Mouse (Mus musculus) forebrain, embryonic 12.5 days (tissue): ENCODE data around the gene Ptprm. TPM values are rescaled to one million over a fixed set of nuclear protein-coding genes. Genes with fewer than 3 reads are reported as not detected.

ENCODE experiments used
- ATAC-seq: fragments of 200-750 bp; cut with Nextera tagmentation; 2 replicates; pipeline ENCODE4 v1.8.0; 2017; ENCODE audit warnings: moderate TSS enrichment; ENCODE audit not compliant: low FRiP score
- H3K27ac ChIP-seq: fragments of 300-500 bp; sonication (generic); 2 replicates; pipeline ENCODE4 v1.5.1; 2016; ENCODE audit warnings: mild to moderate bottlenecking
- H3K27me3 ChIP-seq: fragments of 300-500 bp; sonication (generic); 2 replicates; pipeline ENCODE4 v1.6.1; 2016; ENCODE audit warnings: mild to moderate bottlenecking
- H3K36me3 ChIP-seq: fragments of 300-500 bp; sonication (generic); replicated peaks from 2 replicates; pipeline ENCODE4 v1.6.1; 2016; ENCODE audit warnings: mild to moderate bottlenecking
- H3K4me1 ChIP-seq: fragments of 300-500 bp; sonication (generic); 2 replicates; pipeline ENCODE4 v1.6.1; 2016
- H3K4me2 ChIP-seq: fragments of 300-500 bp; sonication (generic); 2 replicates; pipeline ENCODE4 v1.6.1; 2016; ENCODE audit warnings: mild to moderate bottlenecking, moderate library complexity
- H3K4me3 ChIP-seq: fragments of 300-500 bp; sonication (generic); replicated peaks from 2 replicates; pipeline ENCODE4 v1.5.1; 2016; ENCODE audit warnings: mild to moderate bottlenecking
- H3K9ac ChIP-seq: fragments of 300-500 bp; sonication (generic); 2 replicates; pipeline ENCODE4 v1.6.1; 2016; ENCODE audit warnings: mild to moderate bottlenecking
- H3K9me3 ChIP-seq: fragments of 300-500 bp; sonication (generic); 2 replicates; pipeline ENCODE4 v1.6.1; 2016
- WGBS: fragments of 180-500 bp; shearing (Covaris S2); methylation state at CpG from one replicate; pipeline ENCODE4 v1.1.7; 2016; 5-methylcytosine and 5-hydroxymethylcytosine counted together
- polyA plus RNA-seq: library from polyadenylated mRNA; unstranded; fragments of >200 nt; fragmentation: Nextera tagmentation; extraction: Ambion mirVana; gene quantifications from 2 replicates; pipeline ENCODE4 v1.2.1, GENCODE M21; 2016

The Ptprm gene
- polyA plus RNA-seq, 1 experiment from 2014 or later = 8.8 TPM

DNA sequence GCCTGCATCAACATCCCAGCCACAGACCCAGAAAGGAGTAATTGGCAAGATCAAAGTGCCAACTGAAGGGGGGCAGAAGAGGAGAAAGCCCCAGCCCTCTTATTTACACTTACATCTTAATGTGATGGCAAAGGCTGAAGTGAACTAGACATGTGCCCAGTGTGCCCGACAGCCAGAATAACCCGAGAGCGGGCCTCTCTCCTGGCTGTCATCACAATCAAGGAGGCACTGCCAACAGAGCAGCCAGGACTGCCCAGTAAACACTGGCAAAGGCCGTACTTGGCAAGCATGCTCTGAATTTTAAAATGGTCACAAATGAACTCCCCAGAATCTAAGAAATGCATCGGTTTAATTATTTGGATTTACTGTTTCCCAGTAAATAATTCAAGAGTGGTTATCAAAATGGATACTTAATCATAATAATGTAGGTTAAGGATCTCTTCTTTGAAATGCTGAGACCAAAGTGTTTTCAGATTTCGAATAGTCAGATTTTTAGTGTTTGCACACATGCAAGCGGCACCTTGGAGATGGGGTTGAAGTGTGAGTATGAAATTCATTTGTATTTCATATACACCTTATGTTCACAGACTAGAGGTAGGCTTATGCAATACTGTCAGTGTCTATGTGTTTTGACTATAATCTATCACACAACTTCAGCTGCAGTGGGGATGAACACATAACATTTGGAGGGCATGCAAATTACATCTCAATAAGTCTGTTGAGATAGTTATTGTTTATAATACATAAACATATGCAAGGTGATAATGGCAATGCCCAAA lies 282.8 kb downstream of the Ptprm start:
- WGBS = 78% methylated on average over 7 of the region's 7 CpGs
- no peak for ATAC-seq
- Histone ChIP-seq H3K4me3 (no peak overlapping the region), H3K4me1 (peaks cover 6% of the 10 kb centered on the region; the same call in 1 of the 2 replicates), H3K9ac (no peak overlapping the region), H3K27me3 (no peaks in the 10 kb centered on the region), H3K4me2 (no peak overlapping the region), H3K27ac (no peak overlapping the region), H3K9me3 (no peaks in the 10 kb centered on the region), H3K36me3 (no peaks in the 10 kb centered on the region)

DNA sequence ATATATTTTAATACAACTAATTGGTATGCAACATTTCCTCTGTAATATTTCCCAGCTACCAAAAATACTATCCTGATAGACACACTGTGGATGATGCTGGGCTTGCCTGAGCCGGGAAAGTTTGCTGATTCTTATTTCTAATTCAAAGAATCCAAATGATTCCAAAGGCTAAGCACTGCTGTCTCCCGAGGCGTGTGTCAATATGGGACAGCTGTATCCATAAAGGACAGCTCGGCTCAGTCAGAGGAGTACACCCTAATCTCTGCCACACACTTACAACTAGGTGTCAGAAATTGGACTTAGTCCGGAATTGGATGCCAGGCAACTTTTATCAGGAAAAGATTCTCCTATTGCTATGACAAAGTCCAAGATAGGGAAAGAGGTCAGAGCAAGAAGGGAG lies 290.6 kb downstream of the Ptprm start:
- ATAC-seq = no peak
- Histone ChIP-seq H3K9ac (no peak overlapping the region), H3K36me3 (no peaks in the 10 kb centered on the region), H3K27ac (no peak overlapping the region), H3K9me3 (no peaks in the 10 kb centered on the region), H3K4me1 (no peaks in the 10 kb centered on the region), H3K4me2 (no peak overlapping the region), H3K27me3 (no peaks in the 10 kb centered on the region), H3K4me3 (no peak overlapping the region)
- 83% methylated on average over 5 of the region's 5 CpGs for WGBS

DNA sequence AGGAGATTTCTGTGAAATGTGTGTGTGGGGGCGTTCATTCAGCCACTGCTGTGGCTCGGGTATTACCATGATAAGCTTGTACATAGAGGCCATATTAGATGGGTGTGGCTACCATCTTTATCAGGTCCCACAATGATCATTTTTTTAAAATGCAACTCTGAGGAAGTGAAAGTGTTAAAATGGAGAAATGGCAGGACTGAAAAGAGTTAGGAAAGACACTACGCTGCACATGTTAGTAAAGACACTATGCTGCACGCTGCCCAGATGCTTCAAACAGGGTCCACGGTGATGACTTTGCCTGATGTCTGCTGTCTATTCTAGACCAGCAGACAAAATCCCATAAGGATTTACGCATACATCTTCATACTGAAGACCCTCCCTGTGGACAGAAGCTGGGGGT lies 298.6 kb downstream of the Ptprm start:
- no peak for ATAC-seq
- H3K4me1 ChIP-seq = peaks cover 11% of the 10 kb centered on the region

DNA sequence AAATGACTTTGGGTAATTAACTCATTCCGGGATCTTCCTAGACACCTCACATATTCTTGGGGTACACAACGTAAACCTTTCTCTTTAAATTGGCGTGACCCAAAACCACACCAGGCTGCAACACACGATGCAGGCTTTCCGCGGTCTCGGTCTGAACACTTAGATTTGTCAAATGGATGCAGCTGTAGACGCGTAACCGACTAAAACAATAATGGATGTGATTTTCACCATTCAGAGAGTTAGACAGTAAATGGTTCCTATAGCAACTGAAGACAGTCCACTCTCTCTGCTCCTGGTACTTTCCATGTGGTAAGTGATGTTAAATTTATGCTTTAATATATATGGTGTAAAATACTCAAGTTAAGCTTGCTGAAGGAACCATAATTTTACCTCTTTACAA lies 300.1 kb downstream of the Ptprm start:
- Histone ChIP-seq H3K4me3 (no peak overlapping the region), H3K4me1 (peaks cover 11% of the 10 kb centered on the region), H3K36me3 (no peaks in the 10 kb centered on the region), H3K4me2 (no peak overlapping the region), H3K9ac (no peak overlapping the region), H3K27ac (no peak overlapping the region), H3K9me3 (no peaks in the 10 kb centered on the region), H3K27me3 (no peaks in the 10 kb centered on the region)
- ATAC-seq = no peak
- WGBS = 91% methylated on average over 10 of the region's 10 CpGs

More for the DNA sequence above, 298.6 kb downstream of the Ptprm start:
- no peak overlapping the region for H3K27ac ChIP-seq
- H3K27me3 ChIP-seq = no peaks in the 10 kb centered on the region
- no peak overlapping the region for H3K9ac ChIP-seq
- H3K9me3 ChIP-seq = no peaks in the 10 kb centered on the region
- H3K4me2 ChIP-seq = no peak overlapping the region
- no peak overlapping the region for H3K4me3 ChIP-seq
- no peaks in the 10 kb centered on the region for H3K36me3 ChIP-seq
- WGBS = 95% methylated on average over 6 of the region's 6 CpGs

DNA sequence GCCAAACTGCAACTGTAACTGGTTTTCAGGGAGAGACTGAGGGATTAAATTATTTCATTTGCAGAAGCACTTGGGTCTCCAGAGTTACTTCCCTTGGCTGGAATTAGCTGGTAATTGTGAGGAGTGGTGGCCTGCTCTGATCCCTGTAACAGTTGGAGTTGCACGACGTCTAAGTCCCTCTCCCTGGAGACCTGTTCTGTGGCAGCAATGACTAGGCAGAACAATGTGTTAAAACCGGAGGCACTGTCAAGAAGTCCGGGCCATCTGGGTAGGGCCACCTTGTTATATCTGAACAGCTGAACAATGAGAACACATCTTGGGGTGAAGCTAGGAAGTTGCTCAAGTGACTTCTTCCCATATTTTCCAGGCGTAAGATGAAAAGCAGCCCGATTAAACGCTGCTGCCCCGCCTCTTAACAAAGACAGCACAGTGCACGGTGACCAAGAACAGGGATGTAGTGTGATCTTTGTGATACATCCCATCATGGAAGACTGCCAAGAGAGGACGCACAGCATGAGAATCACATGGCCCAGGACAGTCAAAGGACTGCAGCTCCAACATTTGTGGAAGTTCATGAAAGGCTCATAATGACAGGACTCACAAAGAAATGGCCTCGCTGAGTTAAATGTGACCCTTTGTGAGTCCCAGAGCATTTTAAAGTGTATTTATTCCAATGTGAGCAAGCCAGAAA lies 301.5 kb downstream of the Ptprm start:
- ATAC-seq = no peak

DNA sequence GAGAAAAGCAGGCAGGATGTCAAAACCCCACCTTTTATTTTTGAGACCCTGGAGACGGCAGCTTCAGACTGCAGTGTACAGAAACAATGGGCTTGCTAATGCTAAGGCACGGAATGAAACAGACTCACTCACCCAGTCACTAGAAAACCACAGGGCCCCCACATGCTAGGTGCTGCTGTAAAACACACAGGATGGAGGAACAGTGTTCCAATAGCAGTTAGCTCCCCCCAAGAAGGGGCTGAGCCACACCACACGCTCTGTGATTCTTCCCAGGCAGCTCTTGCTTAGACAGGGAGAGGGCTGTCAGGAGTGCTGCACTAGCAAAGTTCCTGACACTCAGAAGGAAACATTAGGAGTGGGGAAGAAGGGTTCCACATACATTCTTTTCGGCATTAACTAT lies 306.6 kb downstream of the Ptprm start:
- Histone ChIP-seq H3K36me3 (no peaks in the 10 kb centered on the region), H3K4me2 (peak overlapping the region; percentile 4), H3K27me3 (no peaks in the 10 kb centered on the region), H3K4me3 (no peak overlapping the region), H3K4me1 (peaks cover 6% of the 10 kb centered on the region; the same call in 1 of the 2 replicates), H3K27ac (no peak overlapping the region), H3K9me3 (no peaks in the 10 kb centered on the region), H3K9ac (no peak overlapping the region)
- 34% methylated on average over 4 of the region's 4 CpGs for WGBS
- 0 out of 2 replicates have a peak, but pooled peaks have one; percentile 27 for ATAC-seq

More for the DNA sequence above, 301.5 kb downstream of the Ptprm start:
- H3K4me2 ChIP-seq = no peak overlapping the region
- H3K36me3 ChIP-seq = no peaks in the 10 kb centered on the region
- no peaks in the 10 kb centered on the region for H3K9me3 ChIP-seq
- WGBS = 67% methylated on average over 11 of the region's 11 CpGs
- no peaks in the 10 kb centered on the region for H3K27me3 ChIP-seq
- H3K4me1 ChIP-seq = peaks cover 12% of the 10 kb centered on the region
- no peak overlapping the region for H3K27ac ChIP-seq
- H3K9ac ChIP-seq = no peak overlapping the region
- no peak overlapping the region for H3K4me3 ChIP-seq

DNA sequence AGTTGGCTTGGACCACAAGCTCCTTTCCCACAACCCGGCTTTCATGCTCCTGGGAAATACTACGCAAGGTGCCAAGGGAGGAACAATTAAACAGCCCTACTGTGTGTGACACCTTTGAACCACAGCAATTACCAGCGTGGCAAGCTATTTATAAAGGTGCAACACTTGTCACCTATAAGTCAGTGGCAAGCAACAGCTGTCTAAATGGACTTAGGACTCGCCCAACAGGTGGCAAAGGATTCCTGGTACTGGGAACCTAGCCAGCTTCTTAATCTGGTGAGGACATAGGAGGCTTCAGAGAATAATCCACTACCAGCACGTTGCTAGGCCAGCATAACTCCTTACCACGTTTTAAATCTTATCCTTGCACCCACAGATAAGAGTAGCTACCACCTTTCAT lies 315.7 kb downstream of the Ptprm start:
- WGBS = 87% methylated on average over 6 of the region's 6 CpGs
- Histone ChIP-seq H3K4me3 (no peak overlapping the region), H3K27ac (no peak overlapping the region), H3K9ac (no peak overlapping the region), H3K4me2 (no peak overlapping the region), H3K27me3 (no peaks in the 10 kb centered on the region), H3K4me1 (no peaks in the 10 kb centered on the region), H3K9me3 (no peaks in the 10 kb centered on the region), H3K36me3 (no peaks in the 10 kb centered on the region)
- no peak for ATAC-seq

DNA sequence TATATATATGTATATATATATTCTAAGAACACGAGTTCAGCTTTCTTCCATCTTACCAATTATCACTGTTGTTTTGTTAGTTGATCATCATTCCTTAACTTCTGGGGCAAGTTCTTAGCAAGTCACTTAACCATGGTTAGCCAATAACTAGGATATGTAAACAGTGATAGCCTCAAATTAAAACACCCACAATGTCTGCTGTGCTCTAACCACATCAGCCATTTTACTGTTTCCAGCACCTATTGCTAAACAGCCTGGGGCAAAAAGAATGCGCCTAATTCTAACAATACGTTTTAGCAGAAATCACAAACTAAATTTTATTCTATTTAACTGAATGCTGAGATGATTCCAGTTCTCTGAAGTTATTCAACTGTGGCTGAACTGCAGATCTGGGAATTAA lies 320.7 kb downstream of the Ptprm start:
- WGBS = 90% methylated on average over 3 of the region's 3 CpGs

DNA sequence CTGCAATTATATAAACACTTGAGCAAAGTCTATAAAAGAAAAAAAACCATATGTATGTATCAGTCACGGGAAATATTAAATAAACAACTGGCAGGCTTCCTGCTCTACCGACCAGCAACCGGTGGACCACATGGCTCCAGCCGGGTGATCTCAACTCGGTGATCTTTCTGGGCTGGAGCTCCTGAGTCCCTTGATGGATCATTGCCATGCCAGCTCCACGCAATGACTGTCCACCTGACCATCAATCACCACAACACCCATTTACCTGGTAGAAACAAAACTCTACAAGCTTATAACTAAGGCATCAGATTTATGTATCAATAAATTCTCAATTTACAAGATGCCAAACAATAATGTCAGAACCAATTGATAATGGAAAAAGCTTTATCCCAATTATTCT lies 322.2 kb downstream of the Ptprm start:
- no peaks in the 10 kb centered on the region for H3K4me1 ChIP-seq
- no peaks in the 10 kb centered on the region for H3K9me3 ChIP-seq
- H3K36me3 ChIP-seq = no peaks in the 10 kb centered on the region
- 90% methylated on average over 6 of the region's 6 CpGs for WGBS
- H3K27ac ChIP-seq = no peak overlapping the region
- ATAC-seq = no peak
- H3K4me2 ChIP-seq = no peak overlapping the region
- no peaks in the 10 kb centered on the region for H3K27me3 ChIP-seq
- no peak overlapping the region for H3K4me3 ChIP-seq
- H3K9ac ChIP-seq = no peak overlapping the region

More for the DNA sequence above, 320.7 kb downstream of the Ptprm start:
- Histone ChIP-seq H3K4me1 (no peaks in the 10 kb centered on the region), H3K27me3 (no peaks in the 10 kb centered on the region), H3K27ac (no peak overlapping the region), H3K9ac (no peak overlapping the region), H3K36me3 (no peaks in the 10 kb centered on the region), H3K4me3 (no peak overlapping the region), H3K4me2 (no peak overlapping the region), H3K9me3 (no peaks in the 10 kb centered on the region)
- no peak for ATAC-seq

DNA sequence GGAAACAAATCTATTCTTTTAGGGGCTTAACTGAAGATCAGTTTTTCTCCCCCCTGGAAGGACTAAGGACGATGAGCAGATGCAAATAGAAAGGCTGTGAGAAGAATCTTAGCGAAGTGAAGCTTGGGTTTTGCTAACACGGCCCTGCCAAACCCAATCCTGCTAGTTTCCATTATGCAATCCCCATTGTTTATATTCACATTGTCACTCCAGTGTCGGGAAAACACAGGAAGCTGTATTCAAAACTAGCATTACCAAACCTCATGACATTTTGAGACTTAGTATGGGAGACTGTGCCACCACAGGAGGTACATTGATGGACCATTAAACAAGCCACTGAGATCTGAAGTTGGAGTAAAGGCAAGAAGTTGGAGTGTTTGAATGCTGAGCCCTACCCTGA lies 322.9 kb downstream of the Ptprm start:
- 45% methylated on average over 4 of the region's 4 CpGs for WGBS
- Histone ChIP-seq H3K36me3 (no peaks in the 10 kb centered on the region), H3K4me1 (no peaks in the 10 kb centered on the region), H3K9me3 (no peaks in the 10 kb centered on the region), H3K4me2 (no peak overlapping the region), H3K27ac (no peak overlapping the region), H3K9ac (no peak overlapping the region), H3K27me3 (no peaks in the 10 kb centered on the region), H3K4me3 (no peak overlapping the region)
- no peak for ATAC-seq

DNA sequence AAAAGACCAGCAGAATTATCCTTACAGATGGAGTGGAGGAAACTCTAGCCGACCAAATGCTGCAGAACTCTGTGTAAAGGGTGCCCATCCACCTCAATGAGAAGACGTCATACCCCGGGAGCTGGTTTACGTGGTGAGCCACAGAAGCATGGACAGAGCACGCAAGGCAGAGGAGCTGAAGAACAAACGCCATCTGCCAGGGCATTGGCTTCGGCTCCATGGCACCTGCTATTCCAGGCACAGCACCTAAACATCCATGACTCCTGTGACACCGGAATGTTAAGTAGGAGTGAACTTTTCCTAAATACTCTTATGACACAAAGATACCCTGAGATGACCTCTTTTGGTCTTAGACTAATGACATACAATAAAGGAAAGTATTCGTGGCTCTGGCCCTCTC lies 327.0 kb downstream of the Ptprm start:
- H3K36me3 ChIP-seq = no peaks in the 10 kb centered on the region
- H3K27ac ChIP-seq = no peak overlapping the region
- no peak overlapping the region for H3K4me2 ChIP-seq
- WGBS = 95% methylated on average over 9 of the region's 9 CpGs
- no peak overlapping the region for H3K4me3 ChIP-seq
- no peaks in the 10 kb centered on the region for H3K9me3 ChIP-seq
- ATAC-seq = no peak
- no peaks in the 10 kb centered on the region for H3K4me1 ChIP-seq
- no peaks in the 10 kb centered on the region for H3K27me3 ChIP-seq
- H3K9ac ChIP-seq = no peak overlapping the region

DNA sequence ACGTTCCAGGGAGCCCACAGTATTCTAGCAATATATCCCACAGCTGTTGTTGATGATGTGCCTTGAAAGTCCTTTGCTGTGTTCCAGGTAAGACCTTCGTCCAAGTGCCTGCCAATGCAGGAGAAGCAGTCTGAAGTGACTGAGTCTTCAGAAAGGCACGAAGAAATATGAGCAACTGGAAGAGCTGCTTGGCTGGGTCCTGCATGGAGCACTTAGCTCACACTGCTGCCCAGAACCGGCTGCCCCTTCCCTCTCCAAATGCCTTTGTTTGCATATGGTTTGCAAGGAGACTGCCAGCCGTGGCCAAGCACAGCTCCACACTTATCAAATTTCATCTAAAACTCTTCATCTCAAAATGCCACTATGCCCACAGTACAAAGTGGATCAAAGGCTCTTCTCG lies 337.8 kb downstream of the Ptprm start:
- H3K9ac ChIP-seq = no peak overlapping the region
- no peaks in the 10 kb centered on the region for H3K9me3 ChIP-seq
- H3K27ac ChIP-seq = no peak overlapping the region
- 76% methylated on average over 6 of the region's 6 CpGs for WGBS
- H3K4me3 ChIP-seq = no peak overlapping the region
- no peak overlapping the region for H3K4me2 ChIP-seq
- H3K4me1 ChIP-seq = peaks cover 3% of the 10 kb centered on the region; the same call in 1 of the 2 replicates
- no peak for ATAC-seq
- H3K27me3 ChIP-seq = no peaks in the 10 kb centered on the region
- no peaks in the 10 kb centered on the region for H3K36me3 ChIP-seq

DNA sequence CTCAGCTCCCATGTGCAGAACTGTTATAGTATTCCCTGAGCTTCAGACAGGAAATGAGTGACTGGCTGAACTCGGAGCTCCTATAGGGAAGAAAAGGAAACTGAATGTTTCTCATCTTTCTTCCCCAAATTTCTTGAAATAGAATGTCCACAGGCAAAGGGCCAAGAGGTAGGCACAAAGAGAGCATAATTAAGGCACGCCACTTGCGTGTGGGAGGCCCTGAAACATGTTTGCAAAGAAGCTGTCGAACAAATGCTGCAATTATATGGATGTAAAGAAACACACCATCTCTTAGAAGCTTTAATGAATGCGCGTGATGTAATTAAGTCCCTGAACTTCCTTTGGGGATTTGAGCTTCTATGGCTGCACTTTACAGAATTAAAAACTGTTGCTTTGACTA lies 341.0 kb downstream of the Ptprm start:
- peaks cover 6% of the 10 kb centered on the region; the same call in 1 of the 2 replicates for H3K4me1 ChIP-seq
- H3K4me2 ChIP-seq = no peak overlapping the region
- 55% methylated on average over 6 of the region's 6 CpGs for WGBS
- no peaks in the 10 kb centered on the region for H3K9me3 ChIP-seq
- H3K4me3 ChIP-seq = no peak overlapping the region
- H3K27me3 ChIP-seq = no peaks in the 10 kb centered on the region
- H3K36me3 ChIP-seq = no peaks in the 10 kb centered on the region
- H3K9ac ChIP-seq = no peak overlapping the region
- H3K27ac ChIP-seq = 0 out of 2 replicates have a peak overlapping the region, but pooled peaks have one; percentile 19
- no peak for ATAC-seq
